Mouse (Mus musculus) myocyte (in vitro differentiated cells): ENCODE data around the gene Gm14214. TPM values are rescaled to one million over a fixed set of nuclear protein-coding genes. Genes with fewer than 3 reads are reported as not detected.

ENCODE experiments used
- H3K27me3 ChIP-seq: one replicate; pipeline ENCODE4 v1.6.1; 2011; ENCODE audit not compliant: control insufficient read depth, insufficient read depth, insufficient read length
- H3K36me3 ChIP-seq: one replicate; pipeline ENCODE4 v1.6.1; 2011; ENCODE audit not compliant: control insufficient read depth, insufficient read depth
- H3K4me2 ChIP-seq: one replicate; pipeline ENCODE4 v1.6.1; 2011; ENCODE audit warnings: low read depth, control low read depth
- H3K4me3 ChIP-seq: one replicate; pipeline ENCODE4 v1.5.1; 2011; ENCODE audit warnings: mild to moderate bottlenecking, control low read depth, moderate library complexity
- H3K79me2 ChIP-seq: one replicate; pipeline ENCODE4 v1.6.1; 2011; ENCODE audit not compliant: control insufficient read depth, insufficient read depth
- H3ac ChIP-seq: one replicate; pipeline ENCODE4 v1.6.1; 2011; ENCODE audit not compliant: control insufficient read depth, insufficient read length
- CEBPB ChIP-seq: IDR thresholded peaks from 2 replicates; pipeline ENCODE4 v1.6.1; 2011; ENCODE audit warnings: mild to moderate bottlenecking, moderate library complexity; ENCODE audit not compliant: poor library complexity, insufficient read depth, severe bottlenecking
- E2F4 ChIP-seq: IDR thresholded peaks from one replicate; pipeline ENCODE4 v1.6.1; 2011; ENCODE audit warnings: mild to moderate bottlenecking, control low read depth, moderate library complexity; ENCODE audit not compliant: insufficient read depth
- MAX ChIP-seq: IDR thresholded peaks from one replicate; pipeline ENCODE4 v1.6.1; 2011; ENCODE audit warnings: low read depth, mild to moderate bottlenecking, control low read depth
- MYOD1 ChIP-seq, 3 experiments: IDR thresholded peaks; one replicate each; pipeline ENCODE4 v1.6.1; 2011; ENCODE audit warnings: control low read depth in 2 of 3, low read depth in 2 of 3, mild to moderate bottlenecking in 2 of 3, moderate library complexity in 1 of 3; ENCODE audit not compliant: insufficient read length in 2 of 3, control insufficient read depth in 1 of 3
- MYOG ChIP-seq, 3 experiments: IDR thresholded peaks; one replicate each; pipeline ENCODE4 v1.6.1; 2011; ENCODE audit warnings: control low read depth in 2 of 3, low read depth in 2 of 3, mild to moderate bottlenecking in 2 of 3; ENCODE audit not compliant: insufficient read length in 2 of 3, control insufficient read depth in 1 of 3, insufficient read depth in 1 of 3
- POLR2A ChIP-seq: IDR thresholded peaks from one replicate; pipeline ENCODE4 v1.6.1; 2011; ENCODE audit warnings: low read depth, mild to moderate bottlenecking, control low read depth, moderate library complexity; ENCODE audit not compliant: insufficient read length
- POLR2AphosphoS2 ChIP-seq: IDR thresholded peaks from one replicate; pipeline ENCODE4 v1.6.1; 2011; ENCODE audit warnings: low read depth, control low read depth; ENCODE audit not compliant: insufficient read length
- REST ChIP-seq: IDR thresholded peaks from one replicate; pipeline ENCODE4 v1.6.1; 2011; ENCODE audit warnings: mild to moderate bottlenecking, control low read depth, moderate library complexity; ENCODE audit not compliant: insufficient read depth, insufficient read length
- SRF ChIP-seq: IDR thresholded peaks from one replicate; pipeline ENCODE4 v1.6.1; 2011; ENCODE audit warnings: low read depth; ENCODE audit not compliant: control insufficient read depth, insufficient read length
- TCF12 ChIP-seq: IDR thresholded peaks from one replicate; pipeline ENCODE4 v1.6.1; 2011; ENCODE audit warnings: mild to moderate bottlenecking, control low read depth; ENCODE audit not compliant: poor library complexity, insufficient read depth, severe bottlenecking
- TCF3 ChIP-seq: IDR thresholded peaks from one replicate; pipeline ENCODE4 v1.6.1; 2011; ENCODE audit warnings: low read depth, control low read depth; ENCODE audit not compliant: insufficient read length
- USF1 ChIP-seq: IDR thresholded peaks from one replicate; pipeline ENCODE4 v1.6.1; 2011; ENCODE audit warnings: low read depth, mild to moderate bottlenecking, control low read depth, moderate library complexity
- polyA plus RNA-seq: library from polyadenylated mRNA; unstranded; fragments of >200 nt; fragmentation: generic; extraction: Trizol; gene quantifications from one replicate; pipeline ENCODE4 v1.2.1, GENCODE M21; 2012; ENCODE audit warnings: missing spikeins

The Gm14214 gene
- polyA plus RNA-seq, 1 experiment, result not detected

DNA sequence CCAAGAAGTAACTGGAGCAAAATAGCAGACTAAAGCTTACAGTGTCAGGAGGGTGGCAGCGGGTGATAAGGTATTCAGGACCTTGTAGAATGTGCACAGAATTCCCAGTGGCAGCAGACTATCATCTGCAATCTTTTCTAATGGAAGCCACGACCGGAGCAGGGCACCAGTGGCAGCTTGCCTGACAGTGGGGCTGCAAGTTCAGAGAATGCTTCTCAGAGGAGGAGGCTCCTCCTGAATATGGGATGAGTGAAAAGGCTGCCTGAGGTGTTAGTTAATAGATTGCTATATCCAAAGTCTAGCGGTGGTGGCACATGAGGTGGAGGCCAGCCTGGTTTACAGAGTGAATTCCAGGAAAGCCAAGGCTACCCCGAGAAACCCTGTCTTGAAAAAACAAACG lies 19.6 kb upstream of the Gm14214 start:
- Histone ChIP-seq H3K4me3 (no peak overlapping the region), H3ac (no peak overlapping the region), H3K4me2 (no peak overlapping the region), H3K36me3 (no peaks in the 10 kb centered on the region), H3K27me3 (no peaks in the 10 kb centered on the region), H3K79me2 (peaks cover 27% of the 10 kb centered on the region)
- TF ChIP-seq POLR2A (no peak), USF1 (no peak), SRF (no peak), CEBPB (no peak), MYOD1 (IDR thresholded peaks at IDR 0.05; ENCODE audit: control insufficient read depth in 1 of 3, insufficient read length in 2 of 3, low read depth in 2 of 3) (no peak), POLR2AphosphoS2 (no peak), MYOG (IDR thresholded peaks at IDR 0.05; ENCODE audit: control insufficient read depth in 1 of 3, insufficient read depth in 1 of 3, insufficient read length in 2 of 3, low read depth in 2 of 3) (no peak), REST (no peak), TCF12 (no peak), MAX (no peak), TCF3 (no peak), E2F4 (no peak)

DNA sequence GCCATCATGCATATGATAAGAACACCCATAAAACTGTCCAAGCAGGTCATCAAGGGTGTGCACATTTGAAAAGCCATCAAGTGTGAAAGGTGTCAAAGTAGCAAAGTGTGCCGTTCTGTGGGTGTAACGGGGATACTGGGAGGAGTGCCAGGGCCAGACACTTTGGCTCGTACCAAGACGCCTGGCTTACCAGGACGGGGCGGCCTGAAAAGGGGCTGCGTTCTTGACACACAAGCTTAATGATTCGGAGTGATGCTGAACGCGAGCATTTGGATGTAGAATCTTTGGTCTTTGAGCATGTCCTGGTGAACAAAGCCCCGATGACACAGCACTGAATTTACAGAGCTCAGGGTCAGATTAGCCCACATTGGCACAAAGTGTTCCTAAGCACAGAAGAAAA lies 16.9 kb upstream of the Gm14214 start:
- H3K4me3 ChIP-seq, result no peak overlapping the region
- TF ChIP-seq REST (no peak), CEBPB (no peak), SRF (no peak), POLR2A (no peak), TCF12 (no peak), USF1 (no peak), POLR2AphosphoS2 (no peak)
- H3ac ChIP-seq, result no peak overlapping the region
- no peaks in the 10 kb centered on the region for H3K27me3 ChIP-seq
- H3K79me2 ChIP-seq, result peaks cover under 1% of the 10 kb centered on the region
- H3K4me2 ChIP-seq, result no peak overlapping the region
- no peaks in the 10 kb centered on the region for H3K36me3 ChIP-seq

DNA sequence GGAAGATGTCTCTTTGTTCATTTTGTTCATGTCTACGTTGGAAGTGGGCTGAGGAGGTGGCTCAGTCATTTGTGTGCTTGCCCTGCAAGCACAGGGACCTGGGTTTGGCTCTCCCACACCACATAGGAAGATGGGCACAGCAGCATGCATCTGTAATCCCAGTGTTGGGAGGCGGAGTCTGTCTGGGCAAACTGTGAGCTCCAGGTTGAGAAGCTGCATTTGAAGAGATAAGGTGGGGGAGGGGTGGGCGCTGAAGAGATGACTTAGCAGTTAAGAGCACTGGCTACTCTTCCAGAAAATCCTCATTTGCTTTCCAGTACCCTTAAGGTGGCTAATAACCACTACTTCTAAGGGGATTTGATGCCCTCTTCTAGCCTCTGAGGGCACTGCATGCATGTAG lies 16.4 kb upstream of the Gm14214 start:
- Histone ChIP-seq H3ac (no peak overlapping the region), H3K27me3 (no peaks in the 10 kb centered on the region), H3K4me2 (peak overlapping the region; percentile 46), H3K79me2 (no peaks in the 10 kb centered on the region), H3K4me3 (no peak overlapping the region), H3K36me3 (no peaks in the 10 kb centered on the region)
- TF ChIP-seq TCF3 (no peak), CEBPB (no peak), TCF12 (no peak), MAX (no peak)

DNA sequence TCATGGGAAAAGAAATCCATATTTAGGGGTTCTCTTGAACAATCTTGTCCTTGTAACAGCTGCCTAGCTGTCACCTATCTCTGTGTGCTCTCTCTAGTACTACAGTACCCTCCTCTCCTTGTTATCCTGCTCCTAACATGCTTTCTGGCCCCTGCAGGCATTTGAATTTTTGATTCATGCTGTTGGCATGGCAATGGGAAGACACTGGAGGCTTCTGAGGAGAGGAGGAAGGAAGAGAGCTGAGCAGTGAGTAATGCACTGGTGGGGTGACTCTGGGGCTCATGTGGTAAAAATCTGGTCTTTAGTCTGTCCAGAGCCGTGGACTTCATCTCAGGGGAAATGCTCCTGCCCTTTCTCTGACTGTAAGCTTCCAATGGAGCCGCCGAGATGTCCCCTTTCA lies 15.5 kb upstream of the Gm14214 start:
- H3K4me2 ChIP-seq, result peak overlapping the region; percentile 46
- TF ChIP-seq REST, result no peak
- TF ChIP-seq CEBPB, result no peak
- TF ChIP-seq MYOG (IDR thresholded peaks at IDR 0.05; ENCODE audit: control insufficient read depth in 1 of 3, insufficient read depth in 1 of 3, insufficient read length in 2 of 3, low read depth in 2 of 3), result no peak
- no peak for TF ChIP-seq E2F4
- TF ChIP-seq SRF, result no peak
- no peak for TF ChIP-seq TCF12
- no peak for TF ChIP-seq TCF3

GRCm38 (mm10) chr2:154782856-154783650 lies 13.2 kb upstream of the Gm14214 start:
- TF ChIP-seq POLR2AphosphoS2, result no peak
- no peak for TF ChIP-seq USF1
- no peak for TF ChIP-seq REST
- TF ChIP-seq TCF12, result no peak
- no peak for TF ChIP-seq E2F4
- no peak for TF ChIP-seq MYOD1 (IDR thresholded peaks at IDR 0.05; ENCODE audit: control insufficient read depth in 1 of 3, insufficient read length in 2 of 3, low read depth in 2 of 3)
- Histone ChIP-seq H3K36me3 (no peaks in the 10 kb centered on the region), H3K27me3 (no peaks in the 10 kb centered on the region), H3K79me2 (no peaks in the 10 kb centered on the region), H3K4me2 (no peak overlapping the region), H3ac (no peak overlapping the region), H3K4me3 (no peak overlapping the region)

More for the DNA sequence above, 15.5 kb upstream of the Gm14214 start:
- H3ac ChIP-seq, result no peak overlapping the region
- no peak overlapping the region for H3K4me3 ChIP-seq
- H3K27me3 ChIP-seq, result no peaks in the 10 kb centered on the region
- no peaks in the 10 kb centered on the region for H3K79me2 ChIP-seq
- no peaks in the 10 kb centered on the region for H3K36me3 ChIP-seq
